10 mouse cellular contexts compared by ENCODE assay signal in genomic region chr9:50818050-50818449, GRCm38 (mm10).
"Had no signal": no experiment of that assay in that cellular context is flagged by ENCODE, and none has a peak within 500 bp of the region (broad histone marks: within the 10 kb centered on the region; RNA-seq: fewer than 3 reads in every experiment).

No protein-coding gene starts in this region.

- ATAC-seq: intestine, embryonic 16.5 days; midbrain, embryonic 13.5 days had no signal

- H3K4me1 ChIP-seq: limb, embryonic 15.5 days; midbrain, embryonic 13.5 days had no signal

- H3K9me3 ChIP-seq: limb, embryonic 15.5 days; midbrain, embryonic 13.5 days had no signal

- H3K27me3 ChIP-seq: limb, embryonic 15.5 days; midbrain, embryonic 13.5 days had no signal

- H3K4me2 ChIP-seq: limb, embryonic 15.5 days; lung, embryonic 14.5 days; midbrain, embryonic 13.5 days had no signal

- H3K27ac ChIP-seq: limb, embryonic 15.5 days; macrophage; midbrain, embryonic 13.5 days had no signal

- H3K9ac ChIP-seq: limb, embryonic 15.5 days; lung, embryonic 14.5 days; midbrain, embryonic 13.5 days had no signal

- DNase-seq: kidney, adult 2 months; kidney, postnatal 25 days; lung, embryonic 14.5 days; right cerebral cortex, postnatal 4 days; spleen, adult 18-20 months; thymus, postnatal 36 days had no signal

- H3K4me3 ChIP-seq: limb, embryonic 15.5 days; midbrain, embryonic 13.5 days had no signal
